Mouse (Mus musculus): ENCODE data around the gene Xrn2.

DNA sequence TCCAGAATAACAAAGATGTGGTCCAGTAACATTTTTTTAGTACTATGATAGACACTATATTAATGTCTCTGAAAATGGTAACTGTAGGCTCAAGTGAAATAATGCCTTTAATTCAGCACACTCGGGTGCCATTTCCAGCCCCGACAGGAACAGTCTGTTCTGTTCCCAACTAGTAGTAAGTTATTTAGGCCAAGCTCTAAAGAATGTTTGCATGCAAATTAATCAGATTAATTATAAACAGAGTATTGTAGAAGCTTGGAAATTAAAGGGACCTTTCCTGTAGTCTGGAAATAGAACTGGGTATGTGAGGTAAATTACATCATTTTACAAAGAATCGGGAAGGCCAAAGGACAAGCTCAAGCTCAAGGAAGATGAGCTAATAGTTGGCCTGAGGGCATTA is 34.3 kb downstream of the Xrn2 start:
- TF ChIP-seq CTCF (IDR thresholded peaks at IDR 0.05; ENCODE audit: extremely low read depth, insufficient read depth, low read length) (no peak), POLR2A (IDR thresholded peaks at IDR 0.05; ENCODE audit: extremely low read depth, insufficient read depth, low read length) (no peak)

All from cortical plate, adult 2 months (tissue).